Mouse (Mus musculus): ENCODE data around the gene Prep.

Gene Prep

GRCm38 (mm10) chr10:45066931-45067308, at the start of gene Prep:
Gene Prep (plus strand): TSS chr10:45067203.
- peak; percentile 85 to 89 for DNase-seq

GRCm38 (mm10) chr10:45017352-45017751, 49.7 kb upstream of the Prep start:
- no peak for DNase-seq

- no peak for DNase-seq
Observed at GRCm38 (mm10) chr10:45017851-45018250, 49.2 kb upstream of the Prep start.

GRCm38 (mm10) chr10:45019418-45019817, 47.6 kb upstream of the Prep start:
- no peak for DNase-seq

GRCm38 (mm10) chr10:45019849-45020248, 47.2 kb upstream of the Prep start:
- DNase-seq: no peak

GRCm38 (mm10) chr10:45020291-45020690, 46.7 kb upstream of the Prep start:
- no peak for DNase-seq

- DNase-seq: no peak
Observed at GRCm38 (mm10) chr10:45025184-45025583, 41.8 kb upstream of the Prep start.

- no peak for DNase-seq
Observed at GRCm38 (mm10) chr10:45026935-45027334, 40.1 kb upstream of the Prep start.

GRCm38 (mm10) chr10:45045268-45045928, 21.6 kb upstream of the Prep start:
- peak; percentile 40 to 77 for DNase-seq

GRCm38 (mm10) chr10:45048158-45048557, 18.8 kb upstream of the Prep start:
- DNase-seq: no peak

GRCm38 (mm10) chr10:45048622-45049021, 18.4 kb upstream of the Prep start:
- peak; percentile 14 to 18 for DNase-seq

GRCm38 (mm10) chr10:45051125-45051744, 15.8 kb upstream of the Prep start:
- DNase-seq: peak; percentile 44 to 75

GRCm38 (mm10) chr10:45058361-45058760, 8.6 kb upstream of the Prep start:
- no peak for DNase-seq

GRCm38 (mm10) chr10:45060841-45061240, 6.2 kb upstream of the Prep start:
- DNase-seq: no peak

GRCm38 (mm10) chr10:45066131-45066930, 672 bp upstream of the Prep start:
- no peak for DNase-seq

- DNase-seq: no peak
Observed at GRCm38 (mm10) chr10:45067436-45067925, 478 bp downstream of the Prep start.

GRCm38 (mm10) chr10:45069557-45069956, 2.6 kb downstream of the Prep start:
- DNase-seq: no peak

GRCm38 (mm10) chr10:45070362-45070761, 3.4 kb downstream of the Prep start:
- no peak for DNase-seq

GRCm38 (mm10) chr10:45070929-45071813, 4.2 kb downstream of the Prep start:
- no peak for DNase-seq

GRCm38 (mm10) chr10:45072339-45072738, 5.3 kb downstream of the Prep start:
- no peak for DNase-seq

GRCm38 (mm10) chr10:45074543-45074942, 7.5 kb downstream of the Prep start:
- no peak for DNase-seq

GRCm38 (mm10) chr10:45075491-45076051, 8.6 kb downstream of the Prep start:
- no peak for DNase-seq
